Mouse (Mus musculus): ENCODE data around the gene Ybx2. TPM values are rescaled to one million over a fixed set of nuclear protein-coding genes. Genes with fewer than 3 reads are reported as not detected.

Ybx2 gene
- total RNA-seq, 2 experiments from 2014 or later = 11.5 to 11.8 TPM

Small RNAs within 50 kb of the gene (microRNA-seq; reads per million reads assigned to microRNA genes)
- not detected for gene Gm44349

Other genes with a start within 250 kb of the Ybx2 start
- 10 to 100 TPM; 21.5 to 22.9 TPM for gene Tnfsf12, start 239.9 kb upstream of the Ybx2 start, total RNA-seq (2021)
- 1 to 10 TPM; 4.0 to 4.9 TPM for gene Tnfsfm13, start 239.7 kb upstream of the Ybx2 start, total RNA-seq (2021)
- 10 to 100 TPM; 86.4 to 90.3 TPM for gene Polr2a, start 177.2 kb upstream of the Ybx2 start, total RNA-seq (2021)
- not detected for gene Slc35g3, start 173.8 kb upstream of the Ybx2 start, total RNA-seq (2021)
- gene Zbtb4, start 169.9 kb upstream of the Ybx2 start, total RNA-seq (2021) = 10 to 100 TPM; 57.7 to 63.8 TPM
- gene Chrnb1, start 139.9 kb upstream of the Ybx2 start, total RNA-seq (2021) = 1 to 10 TPM; 1.1 to 1.8 TPM
- 1 to 10 TPM; 3.9 to 8.6 TPM for gene Fgf11, start 133.9 kb upstream of the Ybx2 start, total RNA-seq (2021)
- gene Tmem102, start 130.2 kb upstream of the Ybx2 start, total RNA-seq (2021) = under 1 TPM; 0.17 to 0.26 TPM
- gene Gm39566, start 120.5 kb upstream of the Ybx2 start, total RNA-seq (2021) = not detected
- gene Spem2, start 117.3 kb upstream of the Ybx2 start, total RNA-seq (2021) = not detected
- gene Spem1, start 113.6 kb upstream of the Ybx2 start, total RNA-seq (2021) = not detected
- 10 to 100 TPM; 14.4 to 22.3 TPM for gene Nlgn2, start 98.0 kb upstream of the Ybx2 start, total RNA-seq (2021)
- 100 to 1,000 TPM; 144 to 166 TPM for gene Tmem256, start 97.3 kb upstream of the Ybx2 start, total RNA-seq (2021)
- gene Plscr3, start 89.4 kb upstream of the Ybx2 start, total RNA-seq (2021) = 10 to 100 TPM; 49.3 to 50.4 TPM
- gene Tnk1, start 77.1 kb upstream of the Ybx2 start, total RNA-seq (2021) = not detected
- not detected for gene Tmem95, start 57.8 kb upstream of the Ybx2 start, total RNA-seq (2021)
- gene Kctd11, start 54.4 kb upstream of the Ybx2 start, total RNA-seq (2021) = 1 to 10 TPM; 4.2 to 5.4 TPM
- gene Acap1, start 40.3 kb upstream of the Ybx2 start, total RNA-seq (2021) = under 1 TPM; 0.23 to 0.89 TPM
- 1 to 10 TPM in 1 of 2 experiments, under 1 TPM in 1; 0.46 to 1.4 TPM for gene 2810408A11Rik, start 34.8 kb upstream of the Ybx2 start, total RNA-seq (2021)
- gene Neurl4, start 34.7 kb upstream of the Ybx2 start, total RNA-seq (2021) = 10 to 100 TPM; 42.5 to 47.5 TPM
- 10 to 100 TPM; 47.1 to 47.6 TPM for gene Gps2, start 21.9 kb upstream of the Ybx2 start, total RNA-seq (2021)
- 100 to 1,000 TPM; 619 to 640 TPM for gene Eif5a, start 13.8 kb upstream of the Ybx2 start, total RNA-seq (2021)
- gene Slc2a4, start 12.4 kb downstream of the Ybx2 start, total RNA-seq (2021) = 10 to 100 TPM; 60.2 to 90.0 TPM
- gene Cldn7, start 29.0 kb downstream of the Ybx2 start, total RNA-seq (2021) = 1 to 10 TPM in 1 of 2 experiments, not detected in 1; 1.2 TPM
- gene Ctdnep1, start 45.4 kb downstream of the Ybx2 start, total RNA-seq (2021) = 100 to 1,000 TPM; 112 to 132 TPM
- 10 to 100 TPM; 66.4 to 80.3 TPM for gene Elp5, start 46.7 kb downstream of the Ybx2 start, total RNA-seq (2021)
- gene Gabarap, start 55.3 kb downstream of the Ybx2 start, total RNA-seq (2021) = 100 to 1,000 TPM; 421 to 450 TPM
- 10 to 100 TPM; 54.6 to 57.1 TPM for gene Phf23, start 60.0 kb downstream of the Ybx2 start, total RNA-seq (2021)
- 10 to 100 TPM; 15.6 to 17.4 TPM for gene Dvl2, start 64.8 kb downstream of the Ybx2 start, total RNA-seq (2021)
- gene Acadvl, start 79.6 kb downstream of the Ybx2 start, total RNA-seq (2021) = 100 to 1,000 TPM; 543 to 557 TPM
- gene Dlg4, start 81.1 kb downstream of the Ybx2 start, total RNA-seq (2021) = 10 to 100 TPM; 27.4 to 40.4 TPM
- gene Asgr1, start 118.3 kb downstream of the Ybx2 start, total RNA-seq (2021) = under 1 TPM in 1 of 2 experiments, not detected in 1; 0.33 TPM
- gene Asgr2, start 156.8 kb downstream of the Ybx2 start, total RNA-seq (2021) = 1 to 10 TPM in 1 of 2 experiments, under 1 TPM in 1; 0.60 to 2.1 TPM
- 1 to 10 TPM; 2.7 to 3.4 TPM for gene Mgl2, start 194.5 kb downstream of the Ybx2 start, total RNA-seq (2021)
- 1 to 10 TPM; 2.4 to 6.5 TPM for gene Clec10a, start 220.4 kb downstream of the Ybx2 start, total RNA-seq (2021)

Measured in adrenal gland, postnatal 36 days (tissue).